Mouse (Mus musculus): Measurements from ENCODE around the gene Hes2. TPM values are rescaled to one million over a fixed set of nuclear protein-coding genes. Genes with fewer than 3 reads are reported as not detected.

Hes2 gene
- polyA plus RNA-seq, 1 experiment from 2014 or later = 0.87 TPM

Other genes starting within 250 kb of the Hes2 start
- gene Dnajc11, start 225.2 kb upstream of the Hes2 start, polyA plus RNA-seq (2015; fragmentation: Nextera tagmentation; extraction: Ambion mirVana) = 56.4 and 57.1 TPM in 2 replicates
- gene Thap3, start 169.9 kb upstream of the Hes2 start, polyA plus RNA-seq (2015; fragmentation: Nextera tagmentation; extraction: Ambion mirVana) = 37.5 and 43.9 TPM in 2 replicates
- gene Phf13, start 162.6 kb upstream of the Hes2 start, polyA plus RNA-seq (2015; fragmentation: Nextera tagmentation; extraction: Ambion mirVana) = 25.1 and 26.8 TPM in 2 replicates
- 10.9 and 12.3 TPM in 2 replicates for gene Klhl21, start 150.1 kb upstream of the Hes2 start, polyA plus RNA-seq (2015; fragmentation: Nextera tagmentation; extraction: Ambion mirVana)
- 17.5 and 20.6 TPM in 2 replicates for gene Zbtb48, start 131.2 kb upstream of the Hes2 start, polyA plus RNA-seq (2015; fragmentation: Nextera tagmentation; extraction: Ambion mirVana)
- 0.59 and 0.74 TPM in 2 replicates for gene Tas1r1, start 120.3 kb upstream of the Hes2 start, polyA plus RNA-seq (2015; fragmentation: Nextera tagmentation; extraction: Ambion mirVana)
- 21.4 and 22.7 TPM in 2 replicates for gene Nol9, start 119.5 kb upstream of the Hes2 start, polyA plus RNA-seq (2015; fragmentation: Nextera tagmentation; extraction: Ambion mirVana)
- 23.3 and 24.1 TPM in 2 replicates for gene Plekhg5, start 86.4 kb upstream of the Hes2 start, polyA plus RNA-seq (2015; fragmentation: Nextera tagmentation; extraction: Ambion mirVana)
- 1.6 and 2.4 TPM in 2 replicates for gene Tnfrsf25, start 42.9 kb upstream of the Hes2 start, polyA plus RNA-seq (2015; fragmentation: Nextera tagmentation; extraction: Ambion mirVana)
- 6.6 and 10.1 TPM in 2 replicates for gene Espn, start 6.5 kb upstream of the Hes2 start, polyA plus RNA-seq (2015; fragmentation: Nextera tagmentation; extraction: Ambion mirVana)
- gene Acot7, start 19.3 kb downstream of the Hes2 start, polyA plus RNA-seq (2015; fragmentation: Nextera tagmentation; extraction: Ambion mirVana) = 66.5 and 69.0 TPM in 2 replicates
- 8.3 and 8.5 TPM in 2 replicates for gene Gpr153, start 115.4 kb downstream of the Hes2 start, polyA plus RNA-seq (2015; fragmentation: Nextera tagmentation; extraction: Ambion mirVana)
- gene Hes3, start 132.8 kb downstream of the Hes2 start, polyA plus RNA-seq (2015; fragmentation: Nextera tagmentation; extraction: Ambion mirVana) = not detected in 2 replicates
- gene Icmt, start 138.4 kb downstream of the Hes2 start, polyA plus RNA-seq (2015; fragmentation: Nextera tagmentation; extraction: Ambion mirVana) = 21.7 and 24.0 TPM in 2 replicates
- 2.5 and 2.7 TPM in 2 replicates for gene Rnf207, start 160.1 kb downstream of the Hes2 start, polyA plus RNA-seq (2015; fragmentation: Nextera tagmentation; extraction: Ambion mirVana)
- gene Rpl22, start 166.9 kb downstream of the Hes2 start, polyA plus RNA-seq (2015; fragmentation: Nextera tagmentation; extraction: Ambion mirVana) = 361 and 378 TPM in 2 replicates
- gene Chd5, start 179.8 kb downstream of the Hes2 start, polyA plus RNA-seq (2015; fragmentation: Nextera tagmentation; extraction: Ambion mirVana) = 0.28 and 0.38 TPM in 2 replicates